In genomic region chr19:24054904-24055303, GRCm38 (mm10) we compare ENCODE assay signal across 10 mouse cellular contexts. TPM values are rescaled to one million over a fixed set of nuclear protein-coding genes. Genes with fewer than 3 reads are reported as not detected.
A peak's percentile ranks its signal among the peaks of the same experiment; 100 is the strongest.
DNase-seq lines count a peak whose midpoint lies in the region; ATAC-seq lines count a peak whose summit lies in the region.
"Had no signal": no experiment of that assay in that cellular context is flagged by ENCODE, and none has a peak within 500 bp of the region (broad histone marks: within the 10 kb centered on the region; RNA-seq: fewer than 3 reads in every experiment).

No protein-coding gene starts in this region.

- no peak overlapping the region for H3K4me3 ChIP-seq in embryonic facial prominence, embryonic 14.5 days (ENCODE audit: low read depth, low read length)
- H3K4me3 ChIP-seq in embryonic facial prominence, embryonic 10.5 days = no peak overlapping the region
- no peak overlapping the region for H3K4me3 ChIP-seq in hindbrain, embryonic 11.5 days (ENCODE audit: low read depth, low read length)
- no peak overlapping the region for H3K4me3 ChIP-seq in liver, embryonic 12.5 days

- peak; percentile 48 for DNase-seq in embryonic facial prominence, embryonic 14.5 days (ENCODE audit: low spot score)
- no peak for DNase-seq in embryonic facial prominence, embryonic 10.5 days (ENCODE audit: low spot score)
- peak; percentile 11 for DNase-seq in right cerebral cortex, adult 18-20 months
- no peak for DNase-seq in right cerebral cortex, postnatal 10 days (ENCODE audit: low spot score in 2 of 2)
- peak; percentile 68 for DNase-seq in large intestine, adult 2 months (ENCODE audit: low read depth, low spot score)
- DNase-seq in hindbrain, embryonic 11.5 days (ENCODE audit: low spot score) = no peak
- DNase-seq in ovary, adult 18-20 months (ENCODE audit: low spot score) = no peak
- DNase-seq: liver, postnatal 0 days had no signal

- no peak overlapping the region for H3K4me2 ChIP-seq in embryonic facial prominence, embryonic 14.5 days (ENCODE audit: low read depth, low read length)
- no peak overlapping the region for H3K4me2 ChIP-seq in hindbrain, embryonic 11.5 days (replicated peaks; ENCODE audit: low read depth, low read length)
- no peak overlapping the region for H3K4me2 ChIP-seq in liver, embryonic 12.5 days

- 54% methylated on average over 2 of the region's 2 CpGs for WGBS in embryonic facial prominence, embryonic 14.5 days
- 82% methylated on average over 2 of the region's 2 CpGs for WGBS in embryonic facial prominence, embryonic 10.5 days
- 7% methylated on average over 2 of the region's 2 CpGs for WGBS in large intestine, adult 2 months
- 81% methylated on average over 2 of the region's 2 CpGs for WGBS in hindbrain, embryonic 11.5 days
- WGBS in liver, embryonic 12.5 days (ENCODE audit: insufficient replicate concordance) = 45% methylated on average over 2 of the region's 2 CpGs

- H3K9ac ChIP-seq in embryonic facial prominence, embryonic 14.5 days (ENCODE audit: low read depth, low read length) = no peak overlapping the region
- no peak overlapping the region for H3K9ac ChIP-seq in hindbrain, embryonic 11.5 days (ENCODE audit: low read depth, low read length)
- H3K9ac ChIP-seq in liver, embryonic 12.5 days = no peak overlapping the region
- H3K9ac ChIP-seq: liver, postnatal 0 days had no signal

- H3K9me3 ChIP-seq in embryonic facial prominence, embryonic 14.5 days (ENCODE audit: control insufficient read depth, low read length) = 0 out of 2 replicates have a peak, but pooled peaks cover 4% of the 10 kb centered on the region
- H3K9me3 ChIP-seq in embryonic facial prominence, embryonic 10.5 days = no peaks in the 10 kb centered on the region
- H3K9me3 ChIP-seq in hindbrain, embryonic 11.5 days (ENCODE audit: control insufficient read depth, low read length) = no peaks in the 10 kb centered on the region; the same call in 1 of the 2 replicates
- H3K9me3 ChIP-seq in liver, embryonic 12.5 days (replicated peaks) = no peaks in the 10 kb centered on the region

- H3K4me1 ChIP-seq in embryonic facial prominence, embryonic 14.5 days (ENCODE audit: control insufficient read depth, insufficient read depth, low read length) = peaks cover 3% of the 10 kb centered on the region; the same call in 1 of the 2 replicates
- H3K4me1 ChIP-seq in embryonic facial prominence, embryonic 10.5 days = no peaks in the 10 kb centered on the region
- no peaks in the 10 kb centered on the region for H3K4me1 ChIP-seq in hindbrain, embryonic 11.5 days (replicated peaks; ENCODE audit: control insufficient read depth, insufficient read depth, low read length)
- no peaks in the 10 kb centered on the region for H3K4me1 ChIP-seq in liver, embryonic 12.5 days

- no peak overlapping the region for H3K27ac ChIP-seq in embryonic facial prominence, embryonic 14.5 days (replicated peaks; ENCODE audit: low read depth, low read length)
- H3K27ac ChIP-seq in embryonic facial prominence, embryonic 10.5 days (replicated peaks) = no peak overlapping the region
- H3K27ac ChIP-seq in hindbrain, embryonic 11.5 days (ENCODE audit: low read depth, low read length) = no peak overlapping the region
- H3K27ac ChIP-seq in liver, embryonic 12.5 days = no peak overlapping the region

- 0 out of 2 replicates have a peak, but pooled peaks have one; percentile 37 for ATAC-seq in embryonic facial prominence, embryonic 14.5 days (ENCODE audit: low read depth)
- ATAC-seq in hindbrain, embryonic 11.5 days (ENCODE audit: low FRiP score) = no peak
- ATAC-seq in liver, embryonic 12.5 days = no peak
- ATAC-seq: activated CD4-positive, CD25-positive, alpha-beta regulatory T cell, adult 4 months; liver, postnatal 0 days had no signal

- H3K36me3 ChIP-seq in embryonic facial prominence, embryonic 14.5 days (ENCODE audit: control insufficient read depth, insufficient read depth, low read length) = no peaks in the 10 kb centered on the region
- no peaks in the 10 kb centered on the region for H3K36me3 ChIP-seq in embryonic facial prominence, embryonic 10.5 days (replicated peaks)
- no peaks in the 10 kb centered on the region for H3K36me3 ChIP-seq in hindbrain, embryonic 11.5 days (ENCODE audit: control insufficient read depth, insufficient read depth, low read length)
- no peaks in the 10 kb centered on the region for H3K36me3 ChIP-seq in liver, embryonic 12.5 days

- H3K27me3 ChIP-seq in embryonic facial prominence, embryonic 14.5 days (replicated peaks; ENCODE audit: control insufficient read depth, insufficient read depth, low read length) = no peaks in the 10 kb centered on the region
- H3K27me3 ChIP-seq in embryonic facial prominence, embryonic 10.5 days (replicated peaks; ENCODE audit: low read depth, poor library complexity, severe bottlenecking) = no peaks in the 10 kb centered on the region
- H3K27me3 ChIP-seq in hindbrain, embryonic 11.5 days (ENCODE audit: control insufficient read depth, insufficient read depth, low read length) = no peaks in the 10 kb centered on the region
- no peaks in the 10 kb centered on the region for H3K27me3 ChIP-seq in liver, embryonic 12.5 days (replicated peaks)

RNA-seq across cellular contexts. Expression of gene Fam189a2, which starts 24.1 kb away (rescaled TPM):
- polyA plus RNA-seq in embryonic facial prominence, embryonic 14.5 days (2014; fragmentation: Nextera tagmentation; extraction: Ambion mirVana) = 1.6 and 1.9 TPM in 2 replicates
- polyA plus RNA-seq in embryonic facial prominence, embryonic 10.5 days (2016; fragmentation: Nextera tagmentation; extraction: Ambion mirVana) = 0.39 and 0.47 TPM in 2 replicates
- 6.0 and 10.2 TPM in 2 replicates for polyA plus RNA-seq in large intestine, adult 2 months (2012; rRNA removed)
- 0.77 and 1.7 TPM in 2 replicates for polyA plus RNA-seq in hindbrain, embryonic 11.5 days (2014; fragmentation: Nextera tagmentation; extraction: Ambion mirVana)
- polyA plus RNA-seq in liver, embryonic 12.5 days (2016; fragmentation: Nextera tagmentation; extraction: Ambion mirVana) = 0.11 TPM in 1 of 2 replicates, not detected in the other
- polyA plus RNA-seq: activated CD4-positive, CD25-positive, alpha-beta regulatory T cell, adult 4 months had no signal

Comparison
In these comparisons a context has a peak if more than half of its experiments do, and no peak if none do; other contexts are left out.
1. DNase-seq: peak in embryonic facial prominence, embryonic 14.5 days (single experiment), right cerebral cortex, adult 18-20 months (single experiment) and large intestine, adult 2 months (single experiment); none in embryonic facial prominence, embryonic 10.5 days (single experiment), right cerebral cortex, postnatal 10 days (0 of 2), hindbrain, embryonic 11.5 days (single experiment) and ovary, adult 18-20 months (single experiment).